Mouse (Mus musculus) heart, embryonic 15.5 days (tissue): ENCODE data around the gene Mamdc2. TPM values are rescaled to one million over a fixed set of nuclear protein-coding genes. Genes with fewer than 3 reads are reported as not detected.

Source experiments
- ATAC-seq: fragments of 200-750 bp; cut with Nextera tagmentation; replicated peaks from 2 replicates; pipeline ENCODE4 v1.8.0; 2017; ENCODE audit warnings: low read depth, moderate TSS enrichment; ENCODE audit not compliant: insufficient number of reproducible peaks, insufficient read depth, low FRiP score
- H3K27ac ChIP-seq: fragments of 300-500 bp; sonication (generic); 2 replicates; pipeline ENCODE4 v1.5.1; 2015; ENCODE audit warnings: mild to moderate bottlenecking, inconsistent platforms
- H3K27me3 ChIP-seq: fragments of 300-500 bp; sonication (generic); 2 replicates; pipeline ENCODE4 v1.6.1; 2015; ENCODE audit warnings: inconsistent platforms
- H3K36me3 ChIP-seq: fragments of 300-500 bp; sonication (generic); 2 replicates; pipeline ENCODE4 v1.6.1; 2015; ENCODE audit warnings: mild to moderate bottlenecking, inconsistent platforms
- H3K4me1 ChIP-seq: fragments of 300-500 bp; sonication (generic); replicated peaks from 2 replicates; pipeline ENCODE4 v1.6.1; 2015; ENCODE audit warnings: inconsistent platforms
- H3K4me2 ChIP-seq: fragments of 300-500 bp; sonication (generic); 2 replicates; pipeline ENCODE4 v1.6.1; 2015; ENCODE audit warnings: inconsistent platforms, mild to moderate bottlenecking, moderate library complexity
- H3K4me3 ChIP-seq: fragments of 300-500 bp; sonication (generic); 2 replicates; pipeline ENCODE4 v1.5.1; 2015; ENCODE audit warnings: mild to moderate bottlenecking, inconsistent platforms
- H3K9ac ChIP-seq: fragments of 300-500 bp; sonication (generic); 2 replicates; pipeline ENCODE4 v1.6.1; 2015; ENCODE audit warnings: mild to moderate bottlenecking, inconsistent platforms
- H3K9me3 ChIP-seq: fragments of 300-500 bp; sonication (generic); replicated peaks from 2 replicates; pipeline ENCODE4 v1.6.1; 2016; ENCODE audit warnings: inconsistent platforms
- WGBS: fragments of 180-500 bp; shearing (Covaris S2); methylation state at CpG from one replicate; pipeline ENCODE4 v1.1.7; 2015; ENCODE audit warnings: mixed read lengths; 5-methylcytosine and 5-hydroxymethylcytosine counted together
- polyA plus RNA-seq: library from polyadenylated mRNA; unstranded; fragments of >200 nt; fragmentation: Nextera tagmentation; extraction: Ambion mirVana; gene quantifications from 2 replicates; pipeline ENCODE4 v1.2.1, GENCODE M21; 2015

Gene Mamdc2
- polyA plus RNA-seq, 1 experiment from 2014 or later, result 1.1 TPM

GRCm38 (mm10) chr19:23353881-23354401, 94.3 kb downstream of the Mamdc2 start:
- H3K4me3 ChIP-seq, result no peak overlapping the region
- H3K27ac ChIP-seq, result peak overlapping the region; percentile 40; the same call in 1 of the 2 replicates
- H3K4me1 ChIP-seq, result peaks cover 4% of the 10 kb centered on the region
- no peaks in the 10 kb centered on the region for H3K36me3 ChIP-seq
- H3K27me3 ChIP-seq, result no peaks in the 10 kb centered on the region
- no peak overlapping the region for H3K9ac ChIP-seq
- H3K9me3 ChIP-seq, result no peaks in the 10 kb centered on the region
- no peak overlapping the region for H3K4me2 ChIP-seq
- 43% methylated on average over 9 of the region's 9 CpGs for WGBS
- 0 out of 2 replicates have a peak, but pooled peaks have one; percentile 55 for ATAC-seq

GRCm38 (mm10) chr19:23353161-23353560, 95.1 kb downstream of the Mamdc2 start:
- H3K4me2 ChIP-seq, result no peak overlapping the region
- no peaks in the 10 kb centered on the region for H3K36me3 ChIP-seq
- no peak for ATAC-seq
- no peaks in the 10 kb centered on the region for H3K27me3 ChIP-seq
- H3K4me3 ChIP-seq, result no peak overlapping the region
- no peak overlapping the region for H3K9ac ChIP-seq
- H3K9me3 ChIP-seq, result no peaks in the 10 kb centered on the region
- peaks cover 4% of the 10 kb centered on the region for H3K4me1 ChIP-seq
- H3K27ac ChIP-seq, result peak overlapping the region; percentile 42
- 36% methylated on average over 8 of the region's 8 CpGs for WGBS

GRCm38 (mm10) chr19:23351808-23352491, 96.3 kb downstream of the Mamdc2 start:
- Histone ChIP-seq H3K27ac (no peak overlapping the region), H3K9me3 (no peaks in the 10 kb centered on the region), H3K9ac (no peak overlapping the region), H3K27me3 (no peaks in the 10 kb centered on the region), H3K4me3 (no peak overlapping the region), H3K4me1 (peaks cover 4% of the 10 kb centered on the region), H3K4me2 (no peak overlapping the region), H3K36me3 (no peaks in the 10 kb centered on the region)
- ATAC-seq, result no peak
- WGBS, result 66% methylated on average over 13 of the region's 13 CpGs

- Histone ChIP-seq H3K9me3 (no peaks in the 10 kb centered on the region), H3K4me3 (no peak overlapping the region), H3K27ac (no peak overlapping the region), H3K4me1 (peaks cover 4% of the 10 kb centered on the region), H3K4me2 (no peak overlapping the region), H3K9ac (no peak overlapping the region), H3K27me3 (no peaks in the 10 kb centered on the region), H3K36me3 (no peaks in the 10 kb centered on the region)
- WGBS, result 69% methylated on average over 2 of the region's 2 CpGs
- no peak for ATAC-seq
These were observed 98.3 kb downstream of the Mamdc2 start for GRCm38 (mm10) chr19:23349930-23350329.

- 80% methylated on average over 3 of the region's 3 CpGs for WGBS
- Histone ChIP-seq H3K4me1 (no peaks in the 10 kb centered on the region), H3K9me3 (no peaks in the 10 kb centered on the region), H3K4me2 (no peak overlapping the region), H3K9ac (no peak overlapping the region), H3K27ac (no peak overlapping the region), H3K4me3 (no peak overlapping the region), H3K36me3 (no peaks in the 10 kb centered on the region), H3K27me3 (no peaks in the 10 kb centered on the region)
- ATAC-seq, result no peak
These were observed 105.5 kb downstream of the Mamdc2 start for GRCm38 (mm10) chr19:23342782-23343181.

GRCm38 (mm10) chr19:23332883-23333282, 115.4 kb downstream of the Mamdc2 start:
- no peaks in the 10 kb centered on the region for H3K9me3 ChIP-seq
- no peak for ATAC-seq
- H3K27ac ChIP-seq, result no peak overlapping the region
- H3K4me3 ChIP-seq, result no peak overlapping the region
- no peaks in the 10 kb centered on the region for H3K4me1 ChIP-seq
- no peak overlapping the region for H3K4me2 ChIP-seq
- H3K27me3 ChIP-seq, result no peaks in the 10 kb centered on the region
- no peaks in the 10 kb centered on the region for H3K36me3 ChIP-seq
- no peak overlapping the region for H3K9ac ChIP-seq
- 98% methylated on average over 1 of the region's 1 CpGs for WGBS

- WGBS, result 46% methylated on average over 6 of the region's 6 CpGs
- no peak for ATAC-seq
- Histone ChIP-seq H3K27ac (no peak overlapping the region), H3K36me3 (no peaks in the 10 kb centered on the region), H3K4me1 (no peaks in the 10 kb centered on the region), H3K4me2 (no peak overlapping the region), H3K27me3 (no peaks in the 10 kb centered on the region), H3K9ac (no peak overlapping the region), H3K9me3 (no peaks in the 10 kb centered on the region), H3K4me3 (no peak overlapping the region)
These were observed 117.4 kb downstream of the Mamdc2 start for GRCm38 (mm10) chr19:23330842-23331241.

- Histone ChIP-seq H3K4me1 (no peaks in the 10 kb centered on the region), H3K4me2 (no peak overlapping the region), H3K27ac (no peak overlapping the region), H3K9ac (no peak overlapping the region), H3K4me3 (no peak overlapping the region), H3K27me3 (no peaks in the 10 kb centered on the region), H3K9me3 (no peaks in the 10 kb centered on the region), H3K36me3 (no peaks in the 10 kb centered on the region)
- 75% methylated on average over 2 of the region's 2 CpGs for WGBS
- no peak for ATAC-seq
These were observed 118.9 kb downstream of the Mamdc2 start for GRCm38 (mm10) chr19:23329346-23329745.

- no peaks in the 10 kb centered on the region for H3K27me3 ChIP-seq
- no peaks in the 10 kb centered on the region for H3K4me1 ChIP-seq
- H3K9ac ChIP-seq, result no peak overlapping the region
- H3K4me2 ChIP-seq, result no peak overlapping the region
- 86% methylated on average over 3 of the region's 3 CpGs for WGBS
- no peaks in the 10 kb centered on the region for H3K9me3 ChIP-seq
- no peaks in the 10 kb centered on the region for H3K36me3 ChIP-seq
- H3K4me3 ChIP-seq, result no peak overlapping the region
- no peak for ATAC-seq
- H3K27ac ChIP-seq, result no peak overlapping the region
These were observed 121.1 kb downstream of the Mamdc2 start for GRCm38 (mm10) chr19:23327056-23327640.

GRCm38 (mm10) chr19:23323107-23323506, 125.1 kb downstream of the Mamdc2 start:
- WGBS, result 50% methylated on average over 3 of the region's 3 CpGs
- no peak overlapping the region for H3K4me2 ChIP-seq
- no peak overlapping the region for H3K27ac ChIP-seq
- H3K27me3 ChIP-seq, result no peaks in the 10 kb centered on the region
- no peak for ATAC-seq
- H3K36me3 ChIP-seq, result no peaks in the 10 kb centered on the region
- H3K4me1 ChIP-seq, result no peaks in the 10 kb centered on the region
- no peak overlapping the region for H3K9ac ChIP-seq
- H3K9me3 ChIP-seq, result no peaks in the 10 kb centered on the region
- no peak overlapping the region for H3K4me3 ChIP-seq

- no peaks in the 10 kb centered on the region for H3K9me3 ChIP-seq
- no peaks in the 10 kb centered on the region for H3K36me3 ChIP-seq
- H3K9ac ChIP-seq, result no peak overlapping the region
These were observed 130.3 kb downstream of the Mamdc2 start for GRCm38 (mm10) chr19:23317989-23318358.

More at GRCm38 (mm10) chr19:23317989-23318358, 130.3 kb downstream of the Mamdc2 start:
- no peak overlapping the region for H3K4me3 ChIP-seq
- WGBS, result 78% methylated on average over 5 of the region's 5 CpGs
- no peak for ATAC-seq
- H3K4me2 ChIP-seq, result no peak overlapping the region
- H3K27me3 ChIP-seq, result no peaks in the 10 kb centered on the region
- no peaks in the 10 kb centered on the region for H3K4me1 ChIP-seq
- no peak overlapping the region for H3K27ac ChIP-seq
